Mouse (Mus musculus) left cerebral cortex, postnatal 4 days (tissue): Measurements from ENCODE around the gene Fbxo31. TPM values are rescaled to one million over a fixed set of nuclear protein-coding genes. Genes with fewer than 3 reads are reported as not detected.
A peak's percentile ranks its signal among the peaks of the same experiment; 100 is the strongest.

ENCODE experiments used
- DNase-seq: peaks from one replicate; pipeline ENCODE4 v3.0.0-alpha.2; 2022
- intact Hi-C: fragments of 180-260 bp; cut with DNase I; formaldehyde crosslinking; loops from one replicate; pipeline ENCODE4 v1.15.1; 2025
- total RNA-seq, 2 experiments: library from RNA; stranded (reverse); gene quantifications; 2 replicates each; pipeline ENCODE4 v1.2.3; 2021

Fbxo31 gene
- total RNA-seq, 2 experiments from 2014 or later = 64.1 to 67.3 TPM

DNA sequence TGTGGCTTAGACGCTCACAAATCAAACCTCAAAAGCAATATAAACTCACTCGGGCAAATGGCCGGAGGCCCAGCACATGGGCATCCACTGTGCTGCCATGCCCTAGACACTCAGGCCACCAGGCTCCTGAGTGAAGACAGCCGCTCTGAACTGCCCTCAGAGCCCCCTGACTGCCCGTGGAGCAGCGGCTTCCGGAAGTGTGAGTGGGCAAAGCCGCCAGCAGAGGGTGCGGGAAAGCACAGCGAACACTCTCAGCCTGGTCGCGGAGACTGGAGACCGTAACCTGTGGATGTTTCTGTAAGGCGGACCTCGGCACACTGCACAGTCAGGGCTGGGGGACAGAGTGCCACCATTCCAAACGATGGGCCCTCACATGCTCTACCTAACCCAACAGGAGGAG is 20.1 kb downstream of the Fbxo31 start:
- intact Hi-C loops = no loop called here
- no peak for DNase-seq

DNA sequence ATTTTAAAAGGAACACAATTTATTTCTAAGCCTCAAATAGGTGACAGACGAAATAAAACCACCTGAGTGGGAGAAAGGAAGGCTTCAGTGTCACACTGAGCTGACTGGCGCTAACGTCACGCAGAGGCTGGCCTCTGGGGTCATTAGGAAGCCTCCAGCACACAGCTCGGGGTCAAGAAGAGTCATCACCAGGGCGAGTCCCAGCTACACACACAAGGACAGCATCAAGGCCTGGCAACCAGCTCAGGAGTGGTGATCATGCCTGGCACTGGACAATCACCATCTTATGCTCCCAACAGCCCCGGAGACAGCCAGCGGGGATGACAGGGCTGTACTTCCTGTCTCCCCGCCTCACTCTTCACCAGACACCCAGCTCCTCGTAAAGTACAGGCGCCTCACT is 20.9 kb downstream of the Fbxo31 start:
- no peak for DNase-seq
- intact Hi-C loops = no loop called here

DNA sequence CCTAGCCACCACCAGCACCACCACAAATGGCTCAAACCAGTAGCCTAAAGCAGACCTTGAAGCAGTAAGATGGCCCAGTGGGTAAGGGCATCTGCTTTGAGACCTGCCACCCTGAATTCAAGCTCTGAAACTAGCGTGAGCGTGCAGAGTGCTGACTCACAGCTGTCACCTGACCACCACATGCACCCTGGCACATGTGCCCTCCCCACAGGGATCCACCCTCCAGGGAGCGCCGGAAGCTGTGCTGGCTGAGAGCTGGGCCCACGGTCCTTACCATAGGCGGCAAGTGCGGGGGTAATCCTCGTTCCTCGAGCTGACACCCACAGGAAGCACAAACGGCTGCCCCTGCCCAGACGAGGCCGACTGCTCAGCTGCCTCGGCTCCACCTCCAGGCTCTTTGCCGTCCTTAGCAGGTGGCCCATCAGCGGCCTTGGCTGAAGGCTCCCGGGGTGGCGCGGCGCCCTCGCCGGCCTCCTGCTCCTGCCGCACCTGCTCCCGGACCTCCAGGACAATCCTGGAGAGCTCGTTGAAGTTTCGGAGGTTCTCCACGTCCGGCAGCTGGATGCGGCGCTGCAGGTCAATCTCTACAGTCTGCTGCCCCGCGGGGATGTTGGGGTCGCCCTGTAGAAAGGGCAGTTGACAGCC is 24.7 kb downstream of the Fbxo31 start:
- intact Hi-C loops = no loop called here

DNA sequence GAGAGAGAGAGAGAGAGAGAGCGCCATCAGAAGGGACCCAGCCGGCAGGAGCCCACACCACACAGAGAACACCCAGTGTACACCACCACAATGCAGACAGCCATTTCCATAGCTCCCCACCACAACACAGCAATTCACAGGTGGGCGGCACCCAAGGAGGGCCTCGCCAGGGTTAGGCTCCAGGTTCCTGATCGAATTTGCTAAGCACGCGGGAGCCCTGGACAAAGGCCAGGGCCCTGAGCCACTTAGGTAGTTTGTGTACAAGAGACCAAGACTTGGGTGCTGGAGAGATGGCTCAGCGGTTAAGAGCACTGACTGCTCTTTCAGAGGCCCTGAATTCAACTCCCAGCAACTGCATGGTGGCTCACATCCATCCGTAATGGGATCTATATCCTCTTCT is 26.1 kb downstream of the Fbxo31 start:
- intact Hi-C loops = no loop called here

More for the DNA sequence above, 24.7 kb downstream of the Fbxo31 start:
- no peak for DNase-seq

DNA sequence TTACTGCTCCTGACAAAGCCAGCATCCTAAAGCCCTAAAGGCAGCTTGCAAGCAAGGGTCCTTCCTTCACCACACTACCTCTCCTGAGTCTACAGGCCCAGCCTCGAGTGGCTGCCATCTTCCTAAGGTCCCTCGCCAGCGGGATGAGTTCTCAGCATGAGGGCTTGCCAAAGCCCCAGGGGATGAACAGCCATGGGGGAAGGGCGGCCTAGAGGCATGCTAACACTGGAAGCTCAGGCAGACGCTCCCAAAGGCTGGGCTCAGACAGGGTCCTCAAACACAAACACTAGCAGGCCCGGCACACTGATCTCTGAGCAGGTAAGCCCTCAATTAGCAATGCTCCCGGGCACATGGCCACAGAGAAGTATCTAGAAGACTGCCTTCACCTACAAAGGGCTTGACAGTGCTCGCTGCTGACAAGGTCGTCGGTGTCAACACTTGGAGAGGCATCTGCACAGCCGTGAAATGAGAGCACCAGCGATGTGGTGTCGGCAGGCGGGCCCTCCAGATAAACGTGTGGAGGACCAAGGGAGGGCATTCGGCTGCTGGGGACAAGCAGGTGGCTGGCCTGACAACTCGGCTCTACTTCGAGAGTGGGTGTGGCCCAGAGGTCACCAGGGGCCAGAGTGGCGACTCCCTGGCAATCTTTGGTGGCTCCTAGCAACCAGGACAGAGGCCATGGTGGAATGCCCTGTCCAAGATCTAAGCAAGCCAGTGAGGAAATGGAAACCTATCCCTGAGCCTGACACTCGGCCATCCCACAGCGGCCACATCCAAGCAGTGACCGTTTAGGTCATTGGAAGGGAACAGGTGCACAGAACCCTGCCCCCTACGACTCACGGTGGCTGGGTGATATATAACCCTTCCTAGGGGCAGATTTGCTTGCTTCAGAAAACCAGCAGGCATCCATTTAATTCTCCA is 27.3 kb downstream of the Fbxo31 start:
- intact Hi-C loops = no loop called here
- DNase-seq = no peak

More for the DNA sequence above, 26.1 kb downstream of the Fbxo31 start:
- DNase-seq = no peak

DNA sequence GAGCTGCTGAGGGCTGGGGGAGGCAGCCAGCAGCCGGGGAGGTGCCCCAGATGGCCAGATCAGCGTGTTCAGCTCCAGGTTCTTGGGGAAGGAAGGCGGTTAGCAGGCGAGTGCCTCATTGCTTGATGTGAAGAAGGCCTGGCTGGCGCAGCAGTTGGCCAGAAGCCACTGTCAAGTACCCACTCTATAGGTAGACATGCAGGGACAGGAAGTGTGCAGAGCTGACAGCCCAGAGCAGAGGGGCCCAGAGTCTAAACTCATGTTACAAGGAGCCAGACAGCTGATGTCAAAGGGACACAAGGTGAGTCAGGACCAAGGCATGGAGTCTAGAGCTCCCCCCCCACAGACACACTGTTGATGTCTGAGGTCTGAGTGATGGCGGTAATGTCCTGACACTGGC is 28.6 kb downstream of the Fbxo31 start:
- intact Hi-C loops = no loop called here
- DNase-seq = no peak

DNA sequence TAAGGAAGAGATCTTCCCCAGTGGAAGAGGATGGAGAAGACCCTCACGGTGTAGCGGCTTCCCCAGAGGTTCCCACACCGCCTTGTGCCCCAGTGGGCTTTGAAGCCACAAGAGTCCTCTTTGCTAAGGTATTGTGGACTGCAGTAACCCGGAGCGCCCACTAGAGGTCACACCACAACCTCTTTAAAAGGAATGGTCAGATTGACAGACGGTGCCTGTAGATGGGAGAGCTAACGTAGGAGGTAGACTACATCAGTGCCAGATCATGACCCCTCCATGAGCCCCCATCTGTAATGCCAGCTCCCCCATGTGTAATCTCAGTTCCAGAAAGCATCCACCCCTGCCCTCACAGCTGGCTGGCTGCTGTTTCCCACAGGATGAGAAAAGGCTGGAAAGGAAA is 31.5 kb downstream of the Fbxo31 start:
- peak; percentile 76 for DNase-seq
- intact Hi-C loops = no loop called here

DNA sequence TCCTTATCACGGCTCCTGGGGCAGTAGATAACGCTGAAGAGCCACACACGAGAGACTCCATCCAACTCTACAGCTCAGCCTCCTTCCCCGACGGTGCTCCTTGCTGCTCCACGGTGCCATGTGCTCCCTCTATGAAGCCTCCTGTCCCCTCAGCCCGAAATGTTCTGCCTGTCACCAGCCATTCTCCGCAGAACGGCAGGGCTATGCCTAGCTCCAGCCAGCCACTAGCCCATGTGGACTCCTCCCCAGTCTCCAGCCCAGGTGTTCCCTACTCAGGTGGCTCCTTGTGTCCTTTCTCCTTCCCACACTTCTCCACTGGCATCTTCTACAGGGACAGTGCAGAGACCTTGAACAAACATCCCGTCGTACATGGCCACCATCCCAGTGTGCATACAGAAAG is 33.7 kb downstream of the Fbxo31 start:
- intact Hi-C loops = no loop called here
- no peak for DNase-seq

DNA sequence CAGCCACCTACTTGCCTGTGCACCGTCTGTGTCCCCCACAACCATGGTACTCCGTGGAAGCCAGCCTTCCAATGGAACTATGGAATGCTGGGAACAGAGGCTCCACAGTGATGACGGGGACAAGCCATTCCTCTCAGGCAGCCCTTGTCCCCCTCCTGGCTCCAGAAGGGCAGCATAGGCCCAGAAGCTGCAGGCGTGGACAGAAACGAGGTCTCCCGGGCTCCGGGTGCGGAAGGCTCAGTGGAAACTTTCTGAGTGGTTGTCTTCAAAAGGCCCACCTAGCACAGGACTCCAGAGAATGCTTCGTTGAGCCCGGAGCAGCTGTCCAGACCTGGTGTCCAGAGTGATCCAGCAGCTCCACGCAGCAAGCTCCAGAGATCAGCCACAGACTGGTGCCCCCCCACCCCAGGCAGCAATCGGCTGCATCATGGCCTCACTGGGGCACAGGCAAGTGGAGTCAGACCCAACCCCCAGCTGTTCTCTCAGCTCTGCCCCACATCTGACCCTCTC is 34.3 kb downstream of the Fbxo31 start, which contains the start of gene 1700018B08Rik:
TSS of gene 1700018B08Rik (minus strand) at position 45 of the 510 bp plus-strand sequence.
- intact Hi-C loops = no loop called here
- DNase-seq = no peak

DNA sequence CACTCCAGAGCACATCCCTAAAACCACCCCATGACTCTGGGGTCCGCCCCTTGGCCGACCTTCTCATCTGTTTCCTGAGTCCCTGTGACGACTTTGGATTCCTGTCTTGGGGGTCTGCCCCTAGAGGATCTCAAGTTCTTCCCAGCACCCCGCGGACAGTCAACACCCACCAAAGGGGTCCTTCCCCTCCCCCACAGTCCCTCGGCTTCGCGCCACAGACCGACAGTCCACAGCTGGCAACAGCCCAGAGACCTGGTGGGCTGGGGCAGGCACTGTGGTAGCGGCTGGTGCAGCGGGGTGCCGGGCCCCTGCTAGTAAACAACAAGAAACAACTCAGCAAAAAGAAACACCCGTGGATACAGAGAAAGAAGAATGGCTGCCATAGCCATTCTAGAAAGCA is 35.7 kb downstream of the Fbxo31 start:
- no peak for DNase-seq
- intact Hi-C loops = no loop called here

DNA sequence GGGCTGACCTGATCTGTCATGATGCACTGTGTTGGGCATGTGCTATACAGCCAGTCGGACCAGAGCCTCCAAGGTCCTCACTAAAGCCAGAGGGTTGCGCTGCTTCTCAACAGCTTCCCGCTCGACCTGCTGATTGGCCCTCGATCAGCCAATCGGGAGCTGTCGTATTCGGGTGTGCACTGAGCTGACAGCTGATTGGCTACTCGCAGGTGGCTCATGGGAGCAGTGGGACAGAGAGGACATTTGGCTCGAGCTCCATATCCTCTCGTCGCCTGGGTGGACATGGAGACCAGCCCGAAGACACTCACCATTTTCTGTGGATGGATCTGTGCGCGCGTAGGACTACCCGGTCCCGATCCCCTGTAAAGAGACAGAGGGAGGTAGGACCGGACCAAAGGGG is 36.7 kb downstream of the Fbxo31 start:
- DNase-seq = no peak

DNA sequence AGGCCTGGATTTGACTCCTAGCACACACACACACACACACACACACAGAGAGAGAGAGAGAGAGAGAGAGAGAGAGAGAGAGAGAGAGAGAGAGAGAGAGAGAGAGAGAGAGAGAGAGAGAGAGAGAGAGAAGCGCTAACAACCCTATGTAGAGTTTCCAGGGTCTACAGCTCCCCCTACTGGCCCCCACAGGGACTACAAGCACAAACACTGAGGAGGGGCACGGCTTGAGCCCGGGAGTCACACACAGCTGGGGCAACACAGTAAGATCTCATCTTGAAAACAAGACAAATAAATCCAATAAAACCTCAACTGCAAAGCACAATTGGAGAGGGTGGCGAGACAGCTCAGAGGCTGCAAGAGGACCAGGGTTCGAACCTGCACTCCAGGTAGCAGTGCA is 46.2 kb downstream of the Fbxo31 start:
- intact Hi-C loops = no loop called here
- DNase-seq = peak; percentile 52

More for the DNA sequence above, 36.7 kb downstream of the Fbxo31 start:
- intact Hi-C loops = no loop called here

DNA sequence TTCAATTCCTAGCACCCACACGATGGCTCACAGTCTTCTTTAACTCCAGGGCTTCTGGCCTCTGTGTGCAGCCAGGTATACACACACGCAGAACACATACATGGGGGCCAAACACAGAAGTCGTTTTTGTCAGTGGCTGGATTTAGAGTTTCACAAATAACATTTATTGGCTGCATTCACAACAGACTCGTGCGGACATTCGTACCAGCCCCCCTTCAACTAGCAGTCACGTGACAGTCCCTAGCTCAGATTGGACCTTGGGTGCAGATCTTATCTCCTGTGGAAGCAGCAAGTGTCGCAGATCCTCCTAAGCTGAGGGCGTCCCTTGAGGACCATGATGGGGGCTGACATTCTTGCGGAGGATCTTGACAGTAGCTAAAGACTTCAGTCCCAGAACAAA is 48.0 kb downstream of the Fbxo31 start:
- intact Hi-C loops = no loop called here

DNA sequence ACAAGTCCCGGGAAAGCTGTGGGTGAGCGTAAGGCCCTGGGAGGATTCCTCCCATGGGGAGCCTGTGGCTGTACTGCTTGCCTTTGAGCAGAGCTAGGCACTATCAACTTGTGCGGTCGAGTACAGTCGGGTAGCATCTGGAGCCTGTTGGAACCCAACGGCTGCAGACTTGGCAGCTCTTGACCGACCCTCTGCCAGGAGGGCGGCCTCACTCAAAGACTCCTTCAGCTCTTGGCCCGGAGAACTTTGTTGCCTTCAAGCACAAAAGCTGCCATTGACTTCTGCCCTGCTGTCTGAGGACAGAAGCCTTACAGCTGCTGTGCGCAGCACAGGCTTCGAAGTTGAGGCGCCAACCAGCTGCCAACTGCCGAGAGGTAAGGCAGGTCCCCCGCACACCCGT is 49.8 kb downstream of the Fbxo31 start:
- peak; percentile 41 for DNase-seq
- intact Hi-C loops = no loop called here

More for the DNA sequence above, 48.0 kb downstream of the Fbxo31 start:
- no peak for DNase-seq

DNA sequence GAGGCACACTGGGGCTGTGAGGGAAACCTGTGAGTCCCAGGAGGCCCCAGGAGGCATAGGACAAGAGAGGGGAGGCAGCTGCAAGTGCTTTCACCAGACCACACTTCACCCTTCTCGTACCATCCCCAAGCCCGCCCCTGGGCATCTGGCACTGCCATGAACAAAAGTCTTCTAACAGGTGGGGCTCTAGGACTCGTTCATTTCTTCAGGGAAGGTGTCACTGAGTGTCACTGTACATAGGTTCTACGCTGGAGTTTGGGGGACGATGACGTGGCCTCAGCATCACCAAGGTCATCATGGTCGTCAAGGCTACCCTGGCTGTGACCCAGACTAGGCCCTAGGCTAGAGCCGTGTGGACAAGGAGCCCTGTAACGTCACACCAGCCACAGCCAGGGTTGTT is 50.9 kb downstream of the Fbxo31 start:
- intact Hi-C loops = no loop called here
- DNase-seq = no peak

DNA sequence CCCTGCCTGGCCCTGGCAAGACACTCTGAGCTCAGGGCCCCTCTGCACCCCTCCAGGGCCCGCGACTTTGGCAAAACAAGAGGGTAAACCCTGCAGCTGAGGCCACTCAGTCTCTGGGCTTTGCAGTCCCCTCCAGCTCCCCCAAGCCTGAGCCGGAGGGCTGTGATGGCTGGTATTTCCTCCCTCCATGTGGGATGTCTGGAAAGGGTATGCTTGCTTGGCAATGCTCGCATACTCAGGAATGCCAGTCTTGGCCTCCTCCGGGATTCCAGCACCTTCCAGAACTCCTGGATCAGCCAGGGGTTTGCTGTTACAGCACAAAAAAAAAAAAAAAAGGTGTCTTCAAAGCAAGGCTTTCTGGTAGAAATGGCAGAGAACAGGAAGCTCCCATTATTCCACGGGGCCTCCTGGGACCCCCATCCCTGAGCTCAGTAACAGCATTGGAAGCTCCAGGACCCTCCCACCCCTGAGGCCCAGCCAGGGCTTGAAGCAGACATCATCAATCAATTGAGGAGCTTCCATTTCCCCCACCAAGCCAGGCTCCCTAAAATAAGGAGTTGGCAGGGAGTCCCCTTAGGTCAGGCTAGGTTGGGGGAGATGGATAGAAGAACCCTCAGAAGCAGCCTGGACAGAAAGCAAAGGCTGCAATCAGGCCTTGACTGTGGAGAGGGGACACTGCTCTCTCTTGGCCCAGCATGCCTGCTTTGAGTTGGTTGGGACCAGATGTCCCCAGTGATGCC is 51.6 kb downstream of the Fbxo31 start:
- no peak for DNase-seq
- intact Hi-C loops = no loop called here

DNA sequence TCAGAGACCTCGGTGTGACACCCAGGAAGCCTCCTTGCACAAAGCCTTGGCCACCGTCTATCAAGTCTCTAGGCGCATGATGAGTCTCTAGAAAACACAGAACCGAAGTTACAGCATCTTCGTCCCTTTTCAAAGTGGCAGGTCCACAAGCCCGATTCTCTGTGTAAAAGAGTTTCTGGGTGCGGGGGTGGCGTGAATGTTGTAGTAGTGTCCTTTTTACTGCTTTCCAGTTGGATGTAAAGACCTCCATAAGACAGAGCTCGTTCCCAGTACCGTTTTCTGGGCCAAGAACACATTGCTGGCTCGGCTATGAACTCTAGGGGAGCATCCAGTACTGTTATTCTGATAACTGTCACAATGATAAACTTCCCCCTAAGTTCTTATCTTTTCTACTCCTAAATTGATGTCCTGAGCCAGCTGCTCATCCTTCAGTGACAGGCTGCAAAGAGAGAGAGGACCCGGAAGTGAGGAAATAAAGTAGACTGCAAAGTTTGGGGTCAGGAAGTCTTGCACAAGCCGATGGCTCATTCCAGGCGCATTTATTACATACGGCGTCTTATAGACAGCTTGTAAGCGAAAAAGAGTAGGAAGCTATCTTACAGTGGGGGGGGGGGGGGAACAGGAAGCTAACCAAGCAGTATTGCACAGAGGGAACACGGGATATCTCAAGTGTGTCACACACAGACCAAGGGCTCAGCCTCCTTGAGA is 53.3 kb downstream of the Fbxo31 start:
- intact Hi-C loops = no loop called here
- DNase-seq = no peak

DNA sequence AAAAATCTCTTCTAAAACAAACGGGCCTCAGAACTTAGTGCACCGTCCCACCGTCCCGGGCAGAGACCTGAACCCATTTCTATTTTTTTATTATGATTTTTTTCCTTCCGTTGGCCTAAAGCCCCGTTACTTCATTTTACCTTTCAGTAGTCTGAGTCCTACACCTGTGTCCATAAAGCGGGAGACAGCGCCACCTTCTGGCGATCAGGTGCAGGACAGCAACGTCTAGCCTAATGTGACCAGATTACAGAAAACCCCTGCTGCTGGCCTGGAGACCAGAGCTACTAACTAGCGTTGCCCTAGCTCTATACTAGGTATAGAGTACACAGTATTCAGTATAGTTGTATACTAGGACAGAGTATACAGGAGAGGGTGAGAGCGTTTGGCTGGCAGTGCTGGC is 65.2 kb downstream of the Fbxo31 start:
- intact Hi-C loops = loop anchor here (2.0 to 10.0 kb wide), 3 partner anchors 119 to 401 kb away; partner anchors contain the start of gene Foxl1
- peak; percentile 89 for DNase-seq

DNA sequence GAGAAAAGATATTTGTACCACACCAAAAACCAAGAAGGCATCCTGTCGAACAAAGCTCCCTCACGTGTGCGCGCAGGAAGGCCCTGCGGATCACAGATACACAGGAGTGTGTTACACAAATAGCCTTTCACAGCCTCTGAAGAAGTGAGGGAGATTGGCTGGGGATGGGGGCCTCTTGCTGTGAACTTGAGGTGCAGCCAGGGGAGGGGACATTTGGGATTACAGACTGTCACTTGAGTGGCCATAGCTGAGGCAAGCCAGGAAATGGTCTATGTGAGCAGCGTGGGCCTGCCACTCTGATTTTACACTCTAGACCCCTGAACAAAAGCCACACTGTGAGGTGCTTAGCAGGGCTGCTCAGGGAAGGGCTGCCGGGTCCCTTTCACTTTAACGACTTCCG is 66.9 kb downstream of the Fbxo31 start:
- peak; percentile 51 for DNase-seq
- intact Hi-C loops = loop anchor here (2.0 to 10.0 kb wide), 3 partner anchors 117 to 399 kb away; partner anchors contain the start of gene Foxl1
